Mouse (Mus musculus): ENCODE data around the gene Mip. TPM values are rescaled to one million over a fixed set of nuclear protein-coding genes. Genes with fewer than 3 reads are reported as not detected.

Gene Mip
- total and polyA plus RNA-seq, 3 experiments = not detected

GRCm38 (mm10) chr10:128225064-128225463 lies 574 bp upstream of the Mip start:
- in situ Hi-C loops (cut with MboI; ENCODE audit: low pct_ligation_motif_present, low pct_unique_long_range_greater_than_20kb, low sequenced_read_pairs) (no loop called here), dilution Hi-C loops (cut with MboI; ENCODE audit: extremely low pct_ligation_motif_present, extremely low pct_unique_long_range_greater_than_20kb, low sequenced_read_pairs) (no loop called here)
- Histone ChIP-seq H3K27me3 (replicated peaks) (no peaks in the 10 kb centered on the region), H3K4me1 (ENCODE audit: control insufficient read depth in 1 of 2, insufficient read depth in 2 of 2) (peaks cover 0 to 2% of the 10 kb centered on the region in 2 experiments; a peak in 1 of 4 replicates), H3K36me3 (replicated peaks in 1 of 2; ENCODE audit: control insufficient read depth in 1 of 2, insufficient read depth in 1 of 2, low read length in 1 of 2) (no peaks in the 10 kb centered on the region), H3K79me2 (replicated peaks; ENCODE audit: control insufficient read depth, extremely low read depth, insufficient read depth, poor library complexity, severe bottlenecking) (no peaks in the 10 kb centered on the region), H3K9me3 (replicated peaks; ENCODE audit: low read length) (no peaks in the 10 kb centered on the region), H3K4me3 (replicated peaks in 1 of 3; ENCODE audit: low read depth in 2 of 3, low read length in 2 of 3, poor library complexity in 1 of 3) (no peak overlapping the region), H3K9ac (ENCODE audit: insufficient read depth, low read depth) (no peak overlapping the region), H3K4me2 (ENCODE audit: insufficient read depth, low read depth, poor library complexity, severe bottlenecking) (no peak overlapping the region), H3K27ac (ENCODE audit: insufficient read depth, low read depth) (no peak overlapping the region)
- DNase-seq (ENCODE audit: extremely low read depth) = no peak
- TF ChIP-seq RCOR1 (conservative IDR thresholded peaks at IDR 0.05; ENCODE audit: low read depth, low read length) (no peak), NRF1 (IDR thresholded peaks at IDR 0.05; ENCODE audit: low read depth, low read length) (no peak), PAX5 (IDR thresholded peaks at IDR 0.05; ENCODE audit: low read length) (no peak), TCF12 (IDR thresholded peaks at IDR 0.05; ENCODE audit: low read depth, low read length) (no peak), BHLHE40 (IDR thresholded peaks at IDR 0.05; ENCODE audit: low read depth, low read length) (no peak), ZC3H11A (IDR thresholded peaks at IDR 0.05; ENCODE audit: low read depth, low read length) (no peak), USF1 (IDR thresholded peaks at IDR 0.05; ENCODE audit: low read depth, low read length) (no peak), JUND (conservative IDR thresholded peaks at IDR 0.05; ENCODE audit: low read depth, low read length) (no peak), MXI1 (IDR thresholded peaks at IDR 0.05; ENCODE audit: low read depth, low read length) (no peak), SIN3A (IDR thresholded peaks at IDR 0.05; ENCODE audit: low read length) (no peak), CHD2 (IDR thresholded peaks at IDR 0.05; ENCODE audit: low read length) (no peak), CTCF (conservative IDR thresholded peaks at IDR 0.05 in 1 of 2, IDR thresholded peaks at IDR 0.05 in 1 of 2; ENCODE audit: low read depth in 2 of 2, low read length in 2 of 2) (no peak), MAZ (IDR thresholded peaks at IDR 0.05; ENCODE audit: low read depth, low read length) (no peak), IRF4 (IDR thresholded peaks at IDR 0.05; ENCODE audit: low read depth, low read length) (no peak), USF2 (conservative IDR thresholded peaks at IDR 0.05; ENCODE audit: low read depth, low read length) (no peak), CHD1 (IDR thresholded peaks at IDR 0.05; ENCODE audit: low read depth, low read length) (no peak)

DNA sequence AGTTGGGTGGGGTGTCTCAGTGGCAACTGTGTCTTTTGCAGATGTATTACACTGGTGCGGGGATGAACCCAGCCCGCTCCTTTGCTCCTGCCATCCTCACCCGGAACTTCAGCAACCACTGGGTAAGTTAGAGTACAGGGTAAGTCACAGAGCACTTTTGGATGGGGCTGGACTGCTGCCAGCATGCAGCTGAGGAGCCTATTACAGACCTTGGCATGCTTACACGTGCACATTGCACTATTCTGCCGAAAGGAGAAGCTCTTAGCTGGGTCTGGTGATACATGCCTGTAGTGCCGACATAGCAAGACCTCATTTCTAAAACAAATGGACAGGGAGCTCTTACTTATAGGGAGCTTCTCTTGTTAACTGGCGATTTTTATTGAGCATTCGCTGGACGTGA lies 2.0 kb downstream of the Mip start:
- Histone ChIP-seq H3K27ac (ENCODE audit: insufficient read depth, low read depth) (no peak overlapping the region), H3K27me3 (replicated peaks) (no peaks in the 10 kb centered on the region), H3K9me3 (replicated peaks; ENCODE audit: low read length) (no peaks in the 10 kb centered on the region), H3K79me2 (replicated peaks; ENCODE audit: control insufficient read depth, extremely low read depth, insufficient read depth, poor library complexity, severe bottlenecking) (peaks cover 3% of the 10 kb centered on the region; the same call in 1 of the 2 replicates), H3K36me3 (replicated peaks in 1 of 2; ENCODE audit: control insufficient read depth in 1 of 2, insufficient read depth in 1 of 2, low read length in 1 of 2) (no peaks in the 10 kb centered on the region), H3K4me2 (ENCODE audit: insufficient read depth, low read depth, poor library complexity, severe bottlenecking) (no peak overlapping the region), H3K4me3 (replicated peaks in 1 of 3; ENCODE audit: low read depth in 2 of 3, low read length in 2 of 3, poor library complexity in 1 of 3) (no peak overlapping the region), H3K9ac (ENCODE audit: insufficient read depth, low read depth) (no peak overlapping the region), H3K4me1 (ENCODE audit: control insufficient read depth in 1 of 2, insufficient read depth in 2 of 2) (peaks cover 0 to 7% of the 10 kb centered on the region in 2 experiments; a peak in 2 of 4 replicates)
- in situ Hi-C loops (cut with MboI; ENCODE audit: low pct_ligation_motif_present, low pct_unique_long_range_greater_than_20kb, low sequenced_read_pairs) = no loop called here
- no peak for DNase-seq (ENCODE audit: extremely low read depth)
- TF ChIP-seq MXI1 (IDR thresholded peaks at IDR 0.05; ENCODE audit: low read depth, low read length) (no peak), ZNF384 (IDR thresholded peaks at IDR 0.05; ENCODE audit: low read depth, low read length) (no peak), MAX (IDR thresholded peaks at IDR 0.05; ENCODE audit: low read length) (no peak), PAX5 (IDR thresholded peaks at IDR 0.05; ENCODE audit: low read length) (no peak), CTCF (conservative IDR thresholded peaks at IDR 0.05 in 1 of 2, IDR thresholded peaks at IDR 0.05 in 1 of 2; ENCODE audit: low read depth in 2 of 2, low read length in 2 of 2) (no peak), TCF12 (IDR thresholded peaks at IDR 0.05; ENCODE audit: low read depth, low read length) (no peak), NELFE (IDR thresholded peaks at IDR 0.05; ENCODE audit: low read depth, low read length) (no peak), HCFC1 (IDR thresholded peaks at IDR 0.05; ENCODE audit: low read depth, low read length) (no peak), KAT2A (IDR thresholded peaks at IDR 0.05; ENCODE audit: insufficient replicate concordance, low read length) (no peak), RAD21 (IDR thresholded peaks at IDR 0.05; ENCODE audit: low read depth, low read length) (no peak), POLR2AphosphoS2 (IDR thresholded peaks at IDR 0.05; ENCODE audit: low read depth, low read length) (no peak), SIN3A (IDR thresholded peaks at IDR 0.05; ENCODE audit: low read length) (no peak), E2F4 (IDR thresholded peaks at IDR 0.05; ENCODE audit: insufficient replicate concordance, low read depth, low read length) (no peak), ZMIZ1 (IDR thresholded peaks at IDR 0.05; ENCODE audit: low read depth, low read length) (no peak)
- dilution Hi-C loops (cut with MboI; ENCODE audit: extremely low pct_ligation_motif_present, extremely low pct_unique_long_range_greater_than_20kb, low sequenced_read_pairs) = no loop called here
